Mouse (Mus musculus) embryonic fibroblast, embryonic 13.5 days (primary cell): ENCODE data around the gene Hist2h2be.

Experiments used
- CTCF ChIP-seq: IDR thresholded peaks from 2 replicates; pipeline ENCODE4 v1.5.1; 2011; ENCODE audit warnings: mild to moderate bottlenecking, control low read depth, low read length, moderate library complexity, borderline replicate concordance; ENCODE audit not compliant: insufficient read depth
- POLR2A ChIP-seq: IDR thresholded peaks from 2 replicates; pipeline ENCODE4 v1.6.1; 2011; ENCODE audit warnings: low read depth, mild to moderate bottlenecking, control low read depth, low read length, moderate library complexity

DNA sequence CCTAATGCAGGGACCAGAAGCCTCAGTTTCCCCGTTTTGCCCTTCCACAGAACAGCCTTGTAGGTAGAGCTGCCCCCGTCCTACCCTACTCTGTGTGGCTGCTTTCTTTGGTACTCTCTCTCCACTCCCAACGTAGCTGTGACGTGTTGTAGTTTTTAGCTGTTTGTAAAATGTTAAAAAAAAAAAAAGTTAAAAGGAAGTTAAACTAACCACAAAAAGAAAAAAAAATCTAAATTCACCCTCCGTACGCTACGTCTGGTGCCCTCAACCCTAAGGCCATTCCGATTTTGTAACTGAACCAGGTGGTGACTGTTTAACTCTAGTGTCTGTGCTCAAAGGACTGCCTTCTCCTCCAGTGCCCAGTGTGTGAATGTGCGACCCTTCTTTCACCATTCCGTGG is 26.0 kb upstream of the Hist2h2be start:
- TF ChIP-seq CTCF, result no peak
- TF ChIP-seq POLR2A, result no peak
